Mouse (Mus musculus) ovary, adult 18-20 months (tissue): ENCODE measurements around the gene Cx3cr1.

ENCODE experiments used
- DNase-seq: peaks from one replicate; pipeline ENCODE4 v3.0.0; 2022; ENCODE audit warnings: low spot score, mixed read lengths

Cx3cr1 gene

GRCm38 (mm10) chr9:119994207-119994606 lies 75.5 kb downstream of the Cx3cr1 start:
- DNase-seq: no peak

- DNase-seq: no peak
Measured at GRCm38 (mm10) chr9:119993092-119993844, 76.4 kb downstream of the Cx3cr1 start.

GRCm38 (mm10) chr9:119991310-119991709 lies 78.4 kb downstream of the Cx3cr1 start:
- no peak for DNase-seq

GRCm38 (mm10) chr9:119988304-119988703 lies 81.4 kb downstream of the Cx3cr1 start:
- DNase-seq: no peak

- no peak for DNase-seq
Measured at GRCm38 (mm10) chr9:119985881-119986574, 83.7 kb downstream of the Cx3cr1 start.

- no peak for DNase-seq
Measured at GRCm38 (mm10) chr9:119984536-119985011, 85.1 kb downstream of the Cx3cr1 start, which contains the start of gene Csrnp1. Gene Csrnp1, minus strand, starts transcription at chr9:119984658.

GRCm38 (mm10) chr9:119983585-119984535 lies 85.8 kb downstream of the Cx3cr1 start:
- peak; percentile 87 for DNase-seq

GRCm38 (mm10) chr9:119982956-119983551 lies 86.6 kb downstream of the Cx3cr1 start:
- no peak for DNase-seq

- no peak for DNase-seq
Measured at GRCm38 (mm10) chr9:119982241-119982811, 87.4 kb downstream of the Cx3cr1 start.

- DNase-seq: peak; percentile 31
Measured at GRCm38 (mm10) chr9:119981183-119982179, 88.2 kb downstream of the Cx3cr1 start.

- DNase-seq: no peak
Measured at GRCm38 (mm10) chr9:119980770-119981182, 88.9 kb downstream of the Cx3cr1 start.

GRCm38 (mm10) chr9:119979749-119980148 lies 89.9 kb downstream of the Cx3cr1 start:
- no peak for DNase-seq

- DNase-seq: no peak
Measured at GRCm38 (mm10) chr9:119978811-119979441, 90.8 kb downstream of the Cx3cr1 start.

- DNase-seq: no peak
Measured at GRCm38 (mm10) chr9:119978151-119978810, 91.4 kb downstream of the Cx3cr1 start.

- DNase-seq: no peak
Measured at GRCm38 (mm10) chr9:119977557-119978060, 92.1 kb downstream of the Cx3cr1 start.

- no peak for DNase-seq
Measured at GRCm38 (mm10) chr9:119976704-119977556, 92.7 kb downstream of the Cx3cr1 start.

- DNase-seq: no peak
Measured at GRCm38 (mm10) chr9:119975286-119975685, 94.4 kb downstream of the Cx3cr1 start.

- no peak for DNase-seq
Measured at GRCm38 (mm10) chr9:119974609-119975008, 95.1 kb downstream of the Cx3cr1 start.
